Comparison of ENCODE assay signal across 13 mouse cellular contexts in the genomic region with DNA sequence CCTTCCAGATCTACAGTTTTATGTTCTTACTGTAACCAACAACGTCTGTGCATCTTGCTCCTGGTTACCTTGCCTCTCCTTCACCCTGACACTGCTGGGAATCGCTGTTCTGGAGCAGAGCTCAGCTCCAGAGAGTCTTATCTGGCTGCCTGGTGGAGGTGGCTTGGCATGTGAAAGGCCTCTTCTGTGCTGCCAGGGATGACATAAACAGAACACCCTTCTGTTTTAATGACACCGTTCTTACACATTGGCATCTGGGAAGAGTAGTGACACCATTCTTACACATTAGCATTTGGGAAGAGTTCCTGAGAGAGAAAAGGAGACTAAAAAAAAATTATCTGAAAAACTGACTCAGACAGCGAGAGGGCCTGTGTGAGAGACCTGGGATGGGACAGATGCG. TPM values are rescaled to one million over a fixed set of nuclear protein-coding genes. Genes with fewer than 3 reads are reported as not detected.
"Had no signal": no experiment of that assay in that cellular context is flagged by ENCODE, and none has a peak within 500 bp of the region (broad histone marks: within the 10 kb centered on the region; RNA-seq: fewer than 3 reads in every experiment).

No protein-coding gene starts in this region.

- H3K9me3 ChIP-seq: limb, embryonic 12.5 days; liver, embryonic 13.5 days; lung, embryonic 15.5 days; midbrain, embryonic 13.5 days; stomach, embryonic 15.5 days had no signal

- H3K27me3 ChIP-seq: limb, embryonic 12.5 days; liver, embryonic 13.5 days; lung, embryonic 15.5 days; midbrain, embryonic 13.5 days; stomach, embryonic 15.5 days had no signal

- H3K9ac ChIP-seq: limb, embryonic 12.5 days; liver, embryonic 13.5 days; liver, postnatal 0 days; lung, embryonic 15.5 days; midbrain, embryonic 13.5 days; stomach, embryonic 15.5 days had no signal

- H3K27ac ChIP-seq: limb, embryonic 12.5 days; liver, embryonic 13.5 days; lung, embryonic 15.5 days; macrophage; midbrain, embryonic 13.5 days; stomach, embryonic 15.5 days had no signal

- H3K36me3 ChIP-seq: limb, embryonic 12.5 days; liver, embryonic 13.5 days; lung, embryonic 15.5 days; midbrain, embryonic 13.5 days; stomach, embryonic 15.5 days had no signal

- H3K4me2 ChIP-seq: limb, embryonic 12.5 days; liver, embryonic 13.5 days; lung, embryonic 15.5 days; midbrain, embryonic 13.5 days; stomach, embryonic 15.5 days had no signal

- H3K4me3 ChIP-seq: limb, embryonic 12.5 days; liver, embryonic 13.5 days; lung, embryonic 15.5 days; megakaryocyte, embryonic 14.5 days; midbrain, embryonic 13.5 days; stomach, embryonic 15.5 days had no signal

- ATAC-seq: liver, postnatal 0 days; midbrain, embryonic 13.5 days had no signal

- H3K4me1 ChIP-seq: limb, embryonic 12.5 days; liver, embryonic 13.5 days; lung, embryonic 15.5 days; megakaryocyte, embryonic 14.5 days; midbrain, embryonic 13.5 days; stomach, embryonic 15.5 days had no signal

- DNase-seq: kidney, adult 18-20 months; kidney, postnatal 25 days; liver; liver, embryonic 13.5 days; liver, postnatal 0 days; lung, postnatal 14 days; thymus, postnatal 36 days had no signal

RNA-seq across cellular contexts. Expression of gene Emcn, which starts 11.0 kb away (rescaled TPM):
- polyA plus RNA-seq: macrophage had no signal
